Mouse (Mus musculus) ES-Bruce4 (cell line): ENCODE measurements around the gene Extl2.

Experiments used
- CTCF ChIP-seq: IDR thresholded peaks from one replicate; pipeline ENCODE4 v1.8.1; 2011; ENCODE audit warnings: low read depth, low read length
- EP300 ChIP-seq: IDR thresholded peaks from 2 replicates; pipeline ENCODE4 v1.6.1; 2011; ENCODE audit warnings: low read depth, low read length; ENCODE audit not compliant: insufficient read depth
- POLR2A ChIP-seq: IDR thresholded peaks from one replicate; pipeline ENCODE4 v1.8.1; 2011; ENCODE audit warnings: low read length; ENCODE audit not compliant: insufficient read depth

GRCm38 (mm10) chr3:116033218-116033870 lies 26.1 kb downstream of the Extl2 start:
- TF ChIP-seq POLR2A: no peak
- no peak for TF ChIP-seq CTCF
- no peak for TF ChIP-seq EP300
